Mouse (Mus musculus) hindbrain, embryonic 16.5 days (tissue): Measurements from ENCODE around the gene Selenok. TPM values are rescaled to one million over a fixed set of nuclear protein-coding genes. Genes with fewer than 3 reads are reported as not detected.

ENCODE experiments used
- ATAC-seq: fragments of 200-750 bp; cut with Nextera tagmentation; 2 replicates; pipeline ENCODE4 v1.8.0; 2017; ENCODE audit warnings: moderate TSS enrichment, moderate library complexity
- H3K27ac ChIP-seq: fragments of 300-500 bp; sonication (generic); 2 replicates; pipeline ENCODE4 v1.5.1; 2014; ENCODE audit warnings: low read depth, mild to moderate bottlenecking, control low read depth, low read length, moderate library complexity
- H3K27me3 ChIP-seq: fragments of 300-500 bp; sonication (generic); replicated peaks from 2 replicates; pipeline ENCODE4 v1.6.1; 2014; ENCODE audit warnings: low read length; ENCODE audit not compliant: control insufficient read depth, insufficient read depth
- H3K36me3 ChIP-seq: fragments of 300-500 bp; sonication (generic); 2 replicates; pipeline ENCODE4 v1.6.1; 2014; ENCODE audit warnings: mild to moderate bottlenecking, low read length, moderate library complexity, mixed read lengths; ENCODE audit not compliant: control insufficient read depth, insufficient read depth
- H3K4me1 ChIP-seq: fragments of 300-500 bp; sonication (generic); 2 replicates; pipeline ENCODE4 v1.6.1; 2014; ENCODE audit warnings: low read depth, low read length; ENCODE audit not compliant: control insufficient read depth, insufficient read depth
- H3K4me2 ChIP-seq: fragments of 300-500 bp; sonication (generic); 2 replicates; pipeline ENCODE4 v1.6.1; 2014; ENCODE audit warnings: mild to moderate bottlenecking, low read length, control low read depth, moderate library complexity
- H3K4me3 ChIP-seq: fragments of 300-500 bp; sonication (generic); 2 replicates; pipeline ENCODE4 v1.5.1; 2014; ENCODE audit warnings: mild to moderate bottlenecking, low read length, control low read depth, moderate library complexity
- H3K9ac ChIP-seq: fragments of 300-500 bp; sonication (generic); 2 replicates; pipeline ENCODE4 v1.6.1; 2014; ENCODE audit warnings: low read depth, mild to moderate bottlenecking, control low read depth, low read length, moderate library complexity
- H3K9me3 ChIP-seq: fragments of 300-500 bp; sonication (generic); 2 replicates; pipeline ENCODE4 v1.6.1; 2014; ENCODE audit warnings: mild to moderate bottlenecking, low read length, moderate library complexity; ENCODE audit not compliant: control insufficient read depth
- WGBS: fragments of 180-500 bp; shearing (Covaris S2); extraction: QIAGEN DNeasy Blood & Tissue Kit; methylation state at CpG from one replicate; pipeline ENCODE4 v1.1.7; 2014; 5-methylcytosine and 5-hydroxymethylcytosine counted together
- polyA plus RNA-seq: library from polyadenylated mRNA; unstranded; fragments of >200 nt; fragmentation: Nextera tagmentation; extraction: Ambion mirVana; gene quantifications from 2 replicates; pipeline ENCODE4 v1.2.1, GENCODE M21; 2015

Gene Selenok
- polyA plus RNA-seq, 1 experiment from 2014 or later, result 398 TPM

GRCm38 (mm10) chr14:29987739-29988138 is 19.6 kb downstream of the Selenok start:
- H3K4me2 ChIP-seq, result no peak overlapping the region
- WGBS, result 91% methylated on average over 9 of the region's 9 CpGs
- peaks cover 88% of the 10 kb centered on the region for H3K36me3 ChIP-seq
- no peak overlapping the region for H3K27ac ChIP-seq
- no peak overlapping the region for H3K4me3 ChIP-seq
- no peaks in the 10 kb centered on the region for H3K27me3 ChIP-seq
- H3K9ac ChIP-seq, result no peak overlapping the region
- no peak for ATAC-seq
- H3K4me1 ChIP-seq, result no peaks in the 10 kb centered on the region
- H3K9me3 ChIP-seq, result no peaks in the 10 kb centered on the region

- no peak for ATAC-seq
- WGBS, result 100% methylated on average over 4 of the region's 4 CpGs
- no peaks in the 10 kb centered on the region for H3K4me1 ChIP-seq
These were observed 20.2 kb downstream of the Selenok start for GRCm38 (mm10) chr14:29988337-29988736.

GRCm38 (mm10) chr14:29994976-29995375 is 26.9 kb downstream of the Selenok start:
- H3K4me1 ChIP-seq, result no peaks in the 10 kb centered on the region
- 94% methylated on average over 4 of the region's 4 CpGs for WGBS

More at GRCm38 (mm10) chr14:29988337-29988736, 20.2 kb downstream of the Selenok start:
- Histone ChIP-seq H3K27ac (no peak overlapping the region), H3K4me3 (no peak overlapping the region), H3K9ac (no peak overlapping the region), H3K9me3 (no peaks in the 10 kb centered on the region), H3K4me2 (no peak overlapping the region), H3K36me3 (peaks cover 88% of the 10 kb centered on the region), H3K27me3 (no peaks in the 10 kb centered on the region)

GRCm38 (mm10) chr14:29996000-29996751 is 28.1 kb downstream of the Selenok start:
- H3K4me3 ChIP-seq, result no peak overlapping the region
- H3K4me1 ChIP-seq, result no peaks in the 10 kb centered on the region
- no peak overlapping the region for H3K9ac ChIP-seq
- no peak for ATAC-seq
- no peaks in the 10 kb centered on the region for H3K9me3 ChIP-seq
- no peak overlapping the region for H3K27ac ChIP-seq
- H3K4me2 ChIP-seq, result no peak overlapping the region
- no peaks in the 10 kb centered on the region for H3K27me3 ChIP-seq
- peaks cover 45% of the 10 kb centered on the region for H3K36me3 ChIP-seq
- WGBS, result 95% methylated on average over 11 of the region's 11 CpGs

More at GRCm38 (mm10) chr14:29994976-29995375, 26.9 kb downstream of the Selenok start:
- ATAC-seq, result no peak
- Histone ChIP-seq H3K27me3 (no peaks in the 10 kb centered on the region), H3K9ac (no peak overlapping the region), H3K27ac (no peak overlapping the region), H3K4me2 (no peak overlapping the region), H3K9me3 (no peaks in the 10 kb centered on the region), H3K4me3 (no peak overlapping the region), H3K36me3 (peaks cover 57% of the 10 kb centered on the region)

GRCm38 (mm10) chr14:29997345-29997744 is 29.2 kb downstream of the Selenok start:
- Histone ChIP-seq H3K4me1 (no peaks in the 10 kb centered on the region), H3K9me3 (no peaks in the 10 kb centered on the region), H3K4me2 (no peak overlapping the region), H3K27me3 (no peaks in the 10 kb centered on the region), H3K4me3 (no peak overlapping the region), H3K9ac (no peak overlapping the region), H3K27ac (no peak overlapping the region), H3K36me3 (peaks cover 36% of the 10 kb centered on the region)
- no peak for ATAC-seq

- no peak overlapping the region for H3K9ac ChIP-seq
- ATAC-seq, result peak; percentile 28
- H3K9me3 ChIP-seq, result no peaks in the 10 kb centered on the region
- H3K36me3 ChIP-seq, result peaks cover 23% of the 10 kb centered on the region
- no peak overlapping the region for H3K4me2 ChIP-seq
- no peak overlapping the region for H3K4me3 ChIP-seq
- no peak overlapping the region for H3K27ac ChIP-seq
- no peaks in the 10 kb centered on the region for H3K27me3 ChIP-seq
- WGBS, result 74% methylated on average over 13 of the region's 13 CpGs
- no peaks in the 10 kb centered on the region for H3K4me1 ChIP-seq
These were observed 30.8 kb downstream of the Selenok start for GRCm38 (mm10) chr14:29998747-29999474.

- Histone ChIP-seq H3K4me2 (no peak overlapping the region), H3K4me1 (no peaks in the 10 kb centered on the region), H3K27ac (no peak overlapping the region), H3K9ac (no peak overlapping the region), H3K27me3 (no peaks in the 10 kb centered on the region), H3K4me3 (no peak overlapping the region), H3K9me3 (no peaks in the 10 kb centered on the region), H3K36me3 (peaks cover 18% of the 10 kb centered on the region)
- 83% methylated on average over 3 of the region's 3 CpGs for WGBS
- no peak for ATAC-seq
These were observed 31.3 kb downstream of the Selenok start for GRCm38 (mm10) chr14:29999475-29999811.

GRCm38 (mm10) chr14:30008733-30009575 is 40.8 kb downstream of the Selenok start, which contains the start of the genes Il17rb and Chdh:
Gene Il17rb (minus strand): TSS chr14:30008896.
Gene Chdh (plus strand): TSS chr14:30009023.
- peak within 1 kb of the TSS; percentile 98 for H3K4me2 ChIP-seq
- H3K27ac ChIP-seq, result no peak within 1 kb of the TSS
- peak within 1 kb of the TSS; percentile 68 for H3K9ac ChIP-seq
- 14% methylated on average over 46 of the region's 54 CpGs for WGBS
- peak; percentile 67; the same call in 1 of the 2 replicates for ATAC-seq
- peaks cover 10% of the 10 kb centered on the region for H3K4me1 ChIP-seq
- H3K4me3 ChIP-seq, result peak within 1 kb of the TSS; percentile 50
- no peaks in the 10 kb centered on the region for H3K36me3 ChIP-seq
- no peaks in the 10 kb centered on the region for H3K9me3 ChIP-seq
- no peaks in the 10 kb centered on the region for H3K27me3 ChIP-seq
